In the genomic region with DNA sequence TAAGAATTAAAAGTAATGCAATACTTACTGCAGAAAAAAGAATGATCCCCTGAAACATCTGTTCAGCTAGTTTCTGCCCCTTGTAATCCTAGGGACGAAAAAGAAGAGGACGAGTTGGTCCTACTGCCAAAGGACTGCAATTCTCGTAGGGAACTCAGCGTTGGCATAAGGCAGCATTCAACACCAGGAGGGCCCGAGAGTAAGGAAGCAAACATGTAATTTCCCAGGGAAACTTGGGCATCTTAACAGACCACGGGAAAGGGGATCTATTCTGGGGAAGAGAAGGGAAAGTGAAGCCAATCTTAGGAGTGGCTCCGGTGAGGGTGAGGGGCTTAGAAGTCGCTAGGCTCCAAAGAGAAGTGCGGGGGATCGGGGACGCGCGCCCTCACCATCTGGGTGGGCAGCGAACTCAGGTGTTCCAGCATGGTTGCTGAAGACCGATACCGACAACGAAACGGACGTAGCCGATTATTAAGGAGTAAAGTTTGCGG, we compare ENCODE assay signal across 8 mouse cellular contexts. TPM values are rescaled to one million over a fixed set of nuclear protein-coding genes. Genes with fewer than 3 reads are reported as not detected.
DNase-seq lines count a peak whose midpoint lies in the region; ATAC-seq and TF ChIP-seq lines count a peak whose summit lies in the region.

No protein-coding gene starts in this region.

- H3K9ac ChIP-seq in kidney, postnatal 0 days (ENCODE audit: low read depth, low read length), result peak overlapping the region; percentile 86
- peak overlapping the region; percentile 99 for H3K9ac ChIP-seq in hindbrain, embryonic 16.5 days (ENCODE audit: low read depth, low read length)
- peak overlapping the region; percentile 96 for H3K9ac ChIP-seq in midbrain, embryonic 16.5 days (ENCODE audit: low read depth, low read length)

- DNase-seq in kidney, postnatal 0 days (ENCODE audit: low spot score), result peak; percentile 53
- no peak for DNase-seq in kidney, adult 18-20 months
- peak; percentile 23 for DNase-seq in brain, adult 2 months (ENCODE audit: low read depth, low spot score)
- no peak for DNase-seq in left cerebral cortex, adult 8-10 months (ENCODE audit: low spot score in 2 of 2)
- no peak for DNase-seq in ovary, postnatal 36 days (ENCODE audit: low spot score)
- DNase-seq in urinary bladder, adult 18-20 months (ENCODE audit: low spot score in 2 of 2), result no peak

- no peaks in the 10 kb centered on the region for H3K27me3 ChIP-seq in kidney, postnatal 0 days (ENCODE audit: insufficient read depth, low read length)
- H3K27me3 ChIP-seq in hindbrain, embryonic 16.5 days (replicated peaks; ENCODE audit: control insufficient read depth, insufficient read depth, low read length), result no peaks in the 10 kb centered on the region
- no peaks in the 10 kb centered on the region for H3K27me3 ChIP-seq in midbrain, embryonic 16.5 days (ENCODE audit: control insufficient read depth, insufficient read depth, low read depth, low read length)

- H3K4me1 ChIP-seq in kidney, postnatal 0 days (replicated peaks; ENCODE audit: insufficient read depth, low read length), result 0 out of 2 replicates have a peak, but pooled peaks cover 6% of the 10 kb centered on the region
- H3K4me1 ChIP-seq in hindbrain, embryonic 16.5 days (ENCODE audit: control insufficient read depth, insufficient read depth, low read depth, low read length), result peaks cover 15% of the 10 kb centered on the region
- H3K4me1 ChIP-seq in midbrain, embryonic 16.5 days (ENCODE audit: control insufficient read depth, insufficient read depth, low read length), result peaks cover 18% of the 10 kb centered on the region

- peaks cover 5% of the 10 kb centered on the region; the same call in 1 of the 2 replicates for H3K36me3 ChIP-seq in kidney, postnatal 0 days (ENCODE audit: insufficient read depth, low read length)
- no peaks in the 10 kb centered on the region for H3K36me3 ChIP-seq in hindbrain, embryonic 16.5 days (ENCODE audit: control insufficient read depth, insufficient read depth, low read length)
- H3K36me3 ChIP-seq in midbrain, embryonic 16.5 days (ENCODE audit: control insufficient read depth, insufficient read depth, low read length), result no peaks in the 10 kb centered on the region; the same call in 1 of the 2 replicates

- ATAC-seq in kidney, postnatal 0 days (replicated peaks; ENCODE audit: low FRiP score, low read depth), result peak; percentile 15; the same call in 1 of the 2 replicates
- ATAC-seq in hindbrain, embryonic 16.5 days, result peak; percentile 24; the same call in 1 of the 2 replicates
- ATAC-seq in midbrain, embryonic 16.5 days, result peak; percentile 2; the same call in 1 of the 2 replicates

- H3K27ac ChIP-seq in kidney, postnatal 0 days, result peak overlapping the region; percentile 96
- peak overlapping the region; percentile 96 for H3K27ac ChIP-seq in hindbrain, embryonic 16.5 days (ENCODE audit: low read depth, low read length)
- H3K27ac ChIP-seq in midbrain, embryonic 16.5 days (ENCODE audit: low read length), result peak overlapping the region; percentile 96

- H3K4me3 ChIP-seq in kidney, postnatal 0 days (replicated peaks; ENCODE audit: low read depth, low read length), result peak overlapping the region; percentile 93
- H3K4me3 ChIP-seq in hindbrain, embryonic 16.5 days (ENCODE audit: low read length), result peak overlapping the region; percentile 96
- H3K4me3 ChIP-seq in midbrain, embryonic 16.5 days (ENCODE audit: low read depth, low read length), result peak overlapping the region; percentile 93

- peak overlapping the region; percentile 78 for H3K4me2 ChIP-seq in kidney, postnatal 0 days (ENCODE audit: low read length)
- peak overlapping the region; percentile 82 for H3K4me2 ChIP-seq in hindbrain, embryonic 16.5 days (ENCODE audit: low read length)
- peak overlapping the region; percentile 84 for H3K4me2 ChIP-seq in midbrain, embryonic 16.5 days (ENCODE audit: low read length)

- no peak for TF ChIP-seq CTCF in kidney, postnatal 0 days (IDR thresholded peaks at IDR 0.05; ENCODE audit: low read depth)

- WGBS in kidney, postnatal 0 days, result 0% methylated on average over 21 of the region's 21 CpGs
- under 1% methylated on average over 21 of the region's 21 CpGs for WGBS in hindbrain, embryonic 16.5 days
- WGBS in midbrain, embryonic 16.5 days, result under 1% methylated on average over 21 of the region's 21 CpGs

- H3K9me3 ChIP-seq in kidney, postnatal 0 days (replicated peaks; ENCODE audit: low read length), result no peaks in the 10 kb centered on the region
- no peaks in the 10 kb centered on the region for H3K9me3 ChIP-seq in hindbrain, embryonic 16.5 days (ENCODE audit: control insufficient read depth, low read length)
- no peaks in the 10 kb centered on the region for H3K9me3 ChIP-seq in midbrain, embryonic 16.5 days (replicated peaks; ENCODE audit: control insufficient read depth, low read length, poor library complexity, severe bottlenecking)

RNA-seq across cellular contexts. Expression of a gene that starts 0.3 kb away (rescaled TPM):
- 63.2 and 64.3 TPM in 2 replicates for polyA plus RNA-seq in kidney, postnatal 0 days (2015; fragmentation: Nextera tagmentation; extraction: Ambion mirVana)
- 55.7 and 59.5 TPM in 2 replicates for polyA plus RNA-seq in hindbrain, embryonic 16.5 days (2015; fragmentation: Nextera tagmentation; extraction: Ambion mirVana)
- 60.5 and 63.9 TPM in 2 replicates for polyA plus RNA-seq in midbrain, embryonic 16.5 days (2015; fragmentation: Nextera tagmentation; extraction: Ambion mirVana)
- 10 to 100 TPM; 30.9 to 38.6 (median 32.5) TPM for total RNA-seq in left cerebral cortex, adult 8-10 months (2022)

RNA-seq across cellular contexts. Expression of a gene that starts 0.6 kb away (rescaled TPM):
- polyA plus RNA-seq in kidney, postnatal 0 days (2015; fragmentation: Nextera tagmentation; extraction: Ambion mirVana), result 541 and 596 TPM in 2 replicates
- 340 and 355 TPM in 2 replicates for polyA plus RNA-seq in hindbrain, embryonic 16.5 days (2015; fragmentation: Nextera tagmentation; extraction: Ambion mirVana)
- polyA plus RNA-seq in midbrain, embryonic 16.5 days (2015; fragmentation: Nextera tagmentation; extraction: Ambion mirVana), result 329 and 337 TPM in 2 replicates
- total RNA-seq in left cerebral cortex, adult 8-10 months (2022), result 100 to 1,000 TPM; 166 to 179 (median 173) TPM

RNA-seq across cellular contexts. Expression of a gene that starts 18.1 kb away (rescaled TPM):
- polyA plus RNA-seq in kidney, postnatal 0 days (2015; fragmentation: Nextera tagmentation; extraction: Ambion mirVana), result 67.3 and 75.8 TPM in 2 replicates
- polyA plus RNA-seq in hindbrain, embryonic 16.5 days (2015; fragmentation: Nextera tagmentation; extraction: Ambion mirVana), result 98.7 and 108 TPM in 2 replicates
- polyA plus RNA-seq in midbrain, embryonic 16.5 days (2015; fragmentation: Nextera tagmentation; extraction: Ambion mirVana), result 118 and 128 TPM in 2 replicates
- total RNA-seq in left cerebral cortex, adult 8-10 months (2022), result 10 to 100 TPM; 51.1 to 56.1 (median 52.0) TPM

RNA-seq across cellular contexts. Expression of a gene that starts 18.1 kb away (rescaled TPM):
- polyA plus RNA-seq in kidney, postnatal 0 days (2015; fragmentation: Nextera tagmentation; extraction: Ambion mirVana), result 96.3 and 99.5 TPM in 2 replicates
- polyA plus RNA-seq in hindbrain, embryonic 16.5 days (2015; fragmentation: Nextera tagmentation; extraction: Ambion mirVana), result 40.1 and 49.0 TPM in 2 replicates
- 46.4 and 49.3 TPM in 2 replicates for polyA plus RNA-seq in midbrain, embryonic 16.5 days (2015; fragmentation: Nextera tagmentation; extraction: Ambion mirVana)
- total RNA-seq in left cerebral cortex, adult 8-10 months (2022), result 10 to 100 TPM; 43.5 to 58.8 (median 49.6) TPM

RNA-seq across cellular contexts. Expression of a gene that starts 49.7 kb away (rescaled TPM):
- 8.7 and 10.5 TPM in 2 replicates for polyA plus RNA-seq in kidney, postnatal 0 days (2015; fragmentation: Nextera tagmentation; extraction: Ambion mirVana)
- 15.6 and 16.3 TPM in 2 replicates for polyA plus RNA-seq in hindbrain, embryonic 16.5 days (2015; fragmentation: Nextera tagmentation; extraction: Ambion mirVana)
- polyA plus RNA-seq in midbrain, embryonic 16.5 days (2015; fragmentation: Nextera tagmentation; extraction: Ambion mirVana), result 18.5 and 20.0 TPM in 2 replicates
- total RNA-seq in left cerebral cortex, adult 8-10 months (2022), result 10 to 100 TPM; 16.4 to 19.4 (median 18.6) TPM

Comparison
In these comparisons a context has a peak if more than half of its experiments do, and no peak if none do; other contexts are left out.
1. DNase-seq: peak in kidney, postnatal 0 days (single experiment) and brain, adult 2 months (single experiment); none in kidney, adult 18-20 months (single experiment), left cerebral cortex, adult 8-10 months (0 of 2), ovary, postnatal 36 days (single experiment) and urinary bladder, adult 18-20 months (0 of 2).
2. Peak in every context shown above with its lines, with median percentiles within 50 percentile points of each other: ATAC-seq, H3K27ac ChIP-seq, H3K4me2 ChIP-seq, H3K4me3 ChIP-seq and H3K9ac ChIP-seq.